Mouse (Mus musculus): ENCODE results near the gene Fam57a.

GRCm38 (mm10) chr11:76236136-76236535, 56.7 kb downstream of the Fam57a start:
- no peak for TF ChIP-seq CTCF (conservative IDR thresholded peaks at IDR 0.05; ENCODE audit: low read length)
- no peak for TF ChIP-seq NANOG (IDR thresholded peaks at IDR 0.05; ENCODE audit: borderline replicate concordance, low read length)
- no peak for TF ChIP-seq POU5F1 (IDR thresholded peaks at IDR 0.05; ENCODE audit: borderline replicate concordance, low read length)
